Mouse (Mus musculus): ENCODE results near the gene Map3k14. TPM values are rescaled to one million over a fixed set of nuclear protein-coding genes. Genes with fewer than 3 reads are reported as not detected.

Gene Map3k14
- polyA plus RNA-seq, 1 experiment: 8.6 TPM

DNA sequence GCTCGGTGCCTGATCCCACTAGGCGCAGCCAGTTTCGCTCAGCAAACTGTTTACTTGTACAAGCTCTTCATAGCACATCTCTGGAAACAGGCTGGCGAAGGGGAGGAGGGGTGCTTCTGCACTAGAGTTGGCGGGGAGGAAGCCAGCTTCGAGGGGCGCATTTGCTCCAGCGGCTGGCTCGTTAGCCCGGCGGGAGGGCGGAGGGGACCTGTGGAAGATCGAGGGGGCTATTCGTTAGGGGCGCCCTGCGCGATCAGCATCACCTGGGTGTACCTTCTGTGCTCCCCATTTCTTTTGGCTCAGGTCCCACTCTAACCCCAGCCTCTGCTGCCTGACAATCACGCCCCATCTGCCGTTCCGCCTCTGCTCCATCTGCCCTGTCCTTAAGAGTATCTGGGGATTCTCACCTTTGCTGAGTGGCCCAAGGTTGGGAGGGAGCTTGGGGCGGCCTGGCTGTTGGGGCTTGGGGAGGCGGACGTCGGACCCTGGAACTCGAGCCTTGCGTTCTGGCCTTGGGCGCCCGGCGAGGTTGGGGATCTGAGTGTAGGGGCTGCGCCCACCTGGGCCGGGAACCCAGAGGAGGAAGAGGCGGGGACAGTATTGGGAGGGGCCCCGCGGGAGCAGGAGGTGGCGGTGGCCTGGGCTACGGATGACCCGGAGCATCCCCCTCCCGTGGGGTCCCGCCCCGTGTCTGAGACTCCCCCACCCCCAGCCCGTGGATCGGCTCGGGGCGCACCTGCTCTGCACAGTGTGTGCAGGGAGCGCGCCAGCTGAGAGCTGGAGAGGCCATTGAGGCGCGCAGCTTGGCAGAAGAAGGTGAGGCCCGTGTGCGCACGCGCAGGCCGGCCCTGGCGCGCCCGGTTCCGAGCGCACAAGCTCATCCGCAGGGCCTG is 68.1 kb downstream of the Map3k14 start:
- Histone ChIP-seq H3K36me3 (ENCODE audit: control insufficient read depth, insufficient read depth, low read length) (no peaks in the 10 kb centered on the region; the same call in 1 of the 2 replicates), H3K4me3 (ENCODE audit: insufficient read depth, low read depth, low read length) (peak overlapping the region; percentile 18; the same call in 1 of the 2 replicates), H3K27me3 (replicated peaks; ENCODE audit: control insufficient read depth, insufficient read depth, low read length) (no peaks in the 10 kb centered on the region), H3K27ac (ENCODE audit: insufficient read depth, low read depth, low read length) (no peak overlapping the region), H3K4me1 (ENCODE audit: control insufficient read depth, insufficient read depth, low read length) (peaks cover 5% of the 10 kb centered on the region)
- no peak for TF ChIP-seq CTCF (conservative IDR thresholded peaks at IDR 0.05; ENCODE audit: insufficient read depth, insufficient read length, low read depth, low read length)
- no peak for TF ChIP-seq POLR2A (IDR thresholded peaks at IDR 0.05; ENCODE audit: low read depth, low read length)
- no peak for DNase-seq
- WGBS: 29% methylated on average over 59 of the region's 59 CpGs

DNA sequence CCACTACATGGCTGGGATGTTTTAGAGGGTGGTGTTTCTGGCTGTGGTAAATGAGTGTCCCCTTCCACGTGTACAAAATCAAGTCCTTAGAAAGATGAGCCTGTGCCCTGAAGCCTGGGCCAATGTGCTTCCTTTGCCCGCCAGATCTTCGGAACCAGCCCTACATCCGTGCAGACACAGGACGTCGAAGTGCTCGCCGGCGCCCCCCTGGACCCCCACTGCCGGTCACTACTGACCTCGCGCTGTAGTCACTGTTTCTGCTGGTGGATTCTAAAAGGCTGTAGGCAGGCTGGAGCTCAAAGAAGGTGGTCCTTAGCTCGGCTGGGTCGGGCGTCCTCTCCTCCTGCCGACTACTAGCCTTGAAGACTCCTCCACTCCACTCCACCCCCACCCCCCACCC is 68.9 kb downstream of the Map3k14 start:
- WGBS: 45% methylated on average over 16 of the region's 16 CpGs
- Histone ChIP-seq H3K4me1 (ENCODE audit: control insufficient read depth, insufficient read depth, low read length) (peaks cover 5% of the 10 kb centered on the region), H3K27me3 (replicated peaks; ENCODE audit: control insufficient read depth, insufficient read depth, low read length) (no peaks in the 10 kb centered on the region), H3K36me3 (ENCODE audit: control insufficient read depth, insufficient read depth, low read length) (no peaks in the 10 kb centered on the region; the same call in 1 of the 2 replicates), H3K27ac (ENCODE audit: insufficient read depth, low read depth, low read length) (no peak overlapping the region), H3K4me3 (ENCODE audit: insufficient read depth, low read depth, low read length) (no peak overlapping the region)
- TF ChIP-seq POLR2A (IDR thresholded peaks at IDR 0.05; ENCODE audit: low read depth, low read length): no peak
- no peak for TF ChIP-seq CTCF (conservative IDR thresholded peaks at IDR 0.05; ENCODE audit: insufficient read depth, insufficient read length, low read depth, low read length)
- DNase-seq: no peak

DNA sequence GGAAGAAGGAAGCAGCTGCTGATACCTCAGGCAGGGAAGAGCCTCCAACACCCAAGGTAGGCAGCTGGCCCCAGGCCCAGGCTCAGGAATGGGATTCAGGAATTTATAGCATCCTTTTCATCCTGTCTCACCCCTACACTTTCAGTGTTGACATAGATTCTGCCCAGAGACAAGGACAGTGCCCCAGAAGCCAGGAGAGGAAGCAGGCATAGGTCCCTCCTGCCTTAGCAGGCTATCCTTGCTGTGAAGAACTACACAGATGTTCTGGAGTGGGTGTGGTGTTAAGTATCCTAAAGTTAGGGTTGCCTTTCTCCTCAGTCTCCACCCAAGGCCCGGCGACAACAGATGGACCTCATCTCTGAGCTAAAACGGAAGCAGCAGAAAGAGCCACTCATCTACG is 69.9 kb downstream of the Map3k14 start:
- Histone ChIP-seq H3K4me1 (ENCODE audit: control insufficient read depth, insufficient read depth, low read length) (peaks cover 3% of the 10 kb centered on the region; the same call in 1 of the 2 replicates), H3K27ac (ENCODE audit: insufficient read depth, low read depth, low read length) (no peak overlapping the region), H3K4me3 (ENCODE audit: insufficient read depth, low read depth, low read length) (no peak overlapping the region), H3K36me3 (ENCODE audit: control insufficient read depth, insufficient read depth, low read length) (no peaks in the 10 kb centered on the region; the same call in 1 of the 2 replicates), H3K27me3 (replicated peaks; ENCODE audit: control insufficient read depth, insufficient read depth, low read length) (no peaks in the 10 kb centered on the region)
- TF ChIP-seq CTCF (conservative IDR thresholded peaks at IDR 0.05; ENCODE audit: insufficient read depth, insufficient read length, low read depth, low read length) (no peak), POLR2A (IDR thresholded peaks at IDR 0.05; ENCODE audit: low read depth, low read length) (no peak)
- 84% methylated on average over 4 of the region's 4 CpGs for WGBS
- DNase-seq: no peak

- WGBS: 65% methylated on average over 5 of the region's 5 CpGs
- TF ChIP-seq CTCF (conservative IDR thresholded peaks at IDR 0.05; ENCODE audit: insufficient read depth, insufficient read length, low read depth, low read length) (no peak), POLR2A (IDR thresholded peaks at IDR 0.05; ENCODE audit: low read depth, low read length) (no peak)
- H3K27me3 ChIP-seq (replicated peaks; ENCODE audit: control insufficient read depth, insufficient read depth, low read length): no peaks in the 10 kb centered on the region
Measured at GRCm38 (mm10) chr11:103195656-103196055, 71.6 kb downstream of the Map3k14 start.

GRCm38 (mm10) chr11:103195236-103195635 is 72.0 kb downstream of the Map3k14 start:
- Histone ChIP-seq H3K27me3 (replicated peaks; ENCODE audit: control insufficient read depth, insufficient read depth, low read length) (no peaks in the 10 kb centered on the region), H3K4me1 (ENCODE audit: control insufficient read depth, insufficient read depth, low read length) (no peaks in the 10 kb centered on the region), H3K4me3 (ENCODE audit: insufficient read depth, low read depth, low read length) (no peak overlapping the region), H3K27ac (ENCODE audit: insufficient read depth, low read depth, low read length) (no peak overlapping the region), H3K36me3 (ENCODE audit: control insufficient read depth, insufficient read depth, low read length) (no peaks in the 10 kb centered on the region; the same call in 1 of the 2 replicates)
- 58% methylated on average over 18 of the region's 18 CpGs for WGBS
- TF ChIP-seq CTCF (conservative IDR thresholded peaks at IDR 0.05; ENCODE audit: insufficient read depth, insufficient read length, low read depth, low read length): no peak
- TF ChIP-seq POLR2A (IDR thresholded peaks at IDR 0.05; ENCODE audit: low read depth, low read length): no peak
- no peak for DNase-seq

More at GRCm38 (mm10) chr11:103195656-103196055, 71.6 kb downstream of the Map3k14 start:
- Histone ChIP-seq H3K27ac (ENCODE audit: insufficient read depth, low read depth, low read length) (no peak overlapping the region), H3K4me1 (ENCODE audit: control insufficient read depth, insufficient read depth, low read length) (no peaks in the 10 kb centered on the region), H3K36me3 (ENCODE audit: control insufficient read depth, insufficient read depth, low read length) (no peaks in the 10 kb centered on the region; the same call in 1 of the 2 replicates), H3K4me3 (ENCODE audit: insufficient read depth, low read depth, low read length) (no peak overlapping the region)
- no peak for DNase-seq

GRCm38 (mm10) chr11:103193825-103194168 is 73.5 kb downstream of the Map3k14 start:
- H3K27ac ChIP-seq (ENCODE audit: insufficient read depth, low read depth, low read length): no peak overlapping the region
- H3K27me3 ChIP-seq (replicated peaks; ENCODE audit: control insufficient read depth, insufficient read depth, low read length): no peaks in the 10 kb centered on the region
- WGBS: 74% methylated on average over 9 of the region's 9 CpGs
- H3K4me1 ChIP-seq (ENCODE audit: control insufficient read depth, insufficient read depth, low read length): no peaks in the 10 kb centered on the region
- H3K36me3 ChIP-seq (ENCODE audit: control insufficient read depth, insufficient read depth, low read length): peaks cover 1% of the 10 kb centered on the region; the same call in 1 of the 2 replicates
- TF ChIP-seq POLR2A (IDR thresholded peaks at IDR 0.05; ENCODE audit: low read depth, low read length) (no peak), CTCF (conservative IDR thresholded peaks at IDR 0.05; ENCODE audit: insufficient read depth, insufficient read length, low read depth, low read length) (no peak)
- no peak for DNase-seq
- no peak overlapping the region for H3K4me3 ChIP-seq (ENCODE audit: insufficient read depth, low read depth, low read length)

All from kidney, adult 2 months (tissue).